Mouse (Mus musculus) megakaryocyte, embryonic 14.5 days (primary cell): ENCODE measurements around the gene Tmem164.

ENCODE experiments used
- FLI1 ChIP-seq: IDR thresholded peaks from 2 replicates; pipeline ENCODE4 v1.6.1; 2012; ENCODE audit warnings: low read length, inconsistent platforms, mixed read lengths
- GATA1 ChIP-seq: IDR thresholded peaks from 3 replicates; pipeline ENCODE4 v1.6.1; 2012; ENCODE audit warnings: mixed read lengths, low read length, inconsistent platforms, borderline replicate concordance

GRCm38 (mm10) chrX:142806126-142806525 is 124.9 kb downstream of the Tmem164 start:
- no peak for TF ChIP-seq GATA1
- TF ChIP-seq FLI1, result no peak
